Comparison of ENCODE assay signal across 21 mouse cellular contexts in genomic region chr3:51131341-51131740, GRCm38 (mm10).
A peak's percentile ranks its signal among the peaks of the same experiment; 100 is the strongest.
DNase-seq lines count a peak whose midpoint lies in the region; ATAC-seq and TF ChIP-seq lines count a peak whose summit lies in the region.
"Had no signal": no experiment of that assay in that cellular context is flagged by ENCODE, and none has a peak within 500 bp of the region (broad histone marks: within the 10 kb centered on the region; RNA-seq: fewer than 3 reads in every experiment).

No protein-coding gene starts in this region.

- no peaks in the 10 kb centered on the region for H3K36me3 ChIP-seq in thymus, adult 2 months (ENCODE audit: control insufficient read depth, insufficient read depth, low read length)
- no peaks in the 10 kb centered on the region for H3K36me3 ChIP-seq in CH12.LX (replicated peaks in 1 of 2; ENCODE audit: control insufficient read depth in 1 of 2, insufficient read depth in 1 of 2, low read length in 1 of 2)
- no peaks in the 10 kb centered on the region for H3K36me3 ChIP-seq in neural tube, embryonic 15.5 days
- no peaks in the 10 kb centered on the region for H3K36me3 ChIP-seq in hindbrain, embryonic 14.5 days (replicated peaks; ENCODE audit: control insufficient read depth, insufficient read depth)
- H3K36me3 ChIP-seq: embryonic facial prominence, embryonic 12.5 days; embryonic facial prominence, embryonic 15.5 days; hindbrain, embryonic 12.5 days had no signal

- no peak overlapping the region for H3K4me2 ChIP-seq in CH12.LX (ENCODE audit: insufficient read depth, low read depth, poor library complexity, severe bottlenecking)
- H3K4me2 ChIP-seq in neural tube, embryonic 15.5 days, result no peak overlapping the region
- no peak overlapping the region for H3K4me2 ChIP-seq in hindbrain, embryonic 14.5 days (replicated peaks)
- H3K4me2 ChIP-seq: embryonic facial prominence, embryonic 12.5 days; embryonic facial prominence, embryonic 15.5 days; heart, embryonic 11.5 days; hindbrain, embryonic 12.5 days had no signal

- peaks cover 17% of the 10 kb centered on the region for H3K4me1 ChIP-seq in thymus, adult 2 months (replicated peaks; ENCODE audit: control insufficient read depth, insufficient read depth, low read length)
- H3K4me1 ChIP-seq in CH12.LX (ENCODE audit: control insufficient read depth in 1 of 2, insufficient read depth in 2 of 2), result peaks cover 7 to 28% of the 10 kb centered on the region in 2 experiments
- H3K4me1 ChIP-seq in neural tube, embryonic 15.5 days, result no peaks in the 10 kb centered on the region
- no peaks in the 10 kb centered on the region for H3K4me1 ChIP-seq in hindbrain, embryonic 14.5 days (replicated peaks; ENCODE audit: control insufficient read depth, insufficient read depth, low read length)
- H3K4me1 ChIP-seq: embryonic facial prominence, embryonic 15.5 days; hindbrain, embryonic 12.5 days had no signal

- no peak overlapping the region for H3K27ac ChIP-seq in thymus, adult 2 months (ENCODE audit: control insufficient read depth, insufficient read depth, low read length)
- H3K27ac ChIP-seq in CH12.LX (ENCODE audit: insufficient read depth, low read depth), result no peak overlapping the region
- H3K27ac ChIP-seq in neural tube, embryonic 15.5 days (replicated peaks), result no peak overlapping the region
- no peak overlapping the region for H3K27ac ChIP-seq in hindbrain, embryonic 14.5 days
- H3K27ac ChIP-seq: embryonic facial prominence, embryonic 12.5 days; embryonic facial prominence, embryonic 15.5 days; gastrocnemius, adult 2 months; hindbrain, embryonic 12.5 days had no signal

- H3K4me3 ChIP-seq in thymus, adult 2 months (ENCODE audit: control insufficient read depth, insufficient read depth, low read length), result no peak overlapping the region
- H3K4me3 ChIP-seq in CH12.LX (replicated peaks in 1 of 3; ENCODE audit: low read depth in 2 of 3, low read length in 2 of 3, poor library complexity in 1 of 3), result no peak overlapping the region
- no peak overlapping the region for H3K4me3 ChIP-seq in neural tube, embryonic 15.5 days (replicated peaks)
- H3K4me3 ChIP-seq in hindbrain, embryonic 14.5 days (replicated peaks; ENCODE audit: low read length), result no peak overlapping the region
- H3K4me3 ChIP-seq: embryonic facial prominence, embryonic 12.5 days; embryonic facial prominence, embryonic 15.5 days; gastrocnemius, adult 2 months; hindbrain, embryonic 12.5 days had no signal

- no peaks in the 10 kb centered on the region for H3K9me3 ChIP-seq in CH12.LX (replicated peaks; ENCODE audit: low read length)
- H3K9me3 ChIP-seq in neural tube, embryonic 15.5 days (replicated peaks), result no peaks in the 10 kb centered on the region
- no peaks in the 10 kb centered on the region for H3K9me3 ChIP-seq in hindbrain, embryonic 14.5 days (ENCODE audit: control insufficient read depth, low read length)
- H3K9me3 ChIP-seq: embryonic facial prominence, embryonic 12.5 days; embryonic facial prominence, embryonic 15.5 days; hindbrain, embryonic 12.5 days had no signal

- no peak for TF ChIP-seq POLR2A in thymus, adult 2 months (IDR thresholded peaks at IDR 0.05; ENCODE audit: control insufficient read depth, extremely low read depth, insufficient read depth, low read length, poor library complexity)
- TF ChIP-seq POLR2A in CH12.LX (IDR thresholded peaks at IDR 0.05; ENCODE audit: low read depth, low read length), result no peak

- TF ChIP-seq RAD21 in CH12.LX (IDR thresholded peaks at IDR 0.05; ENCODE audit: low read depth, low read length), result no peak

- no peak for TF ChIP-seq CTCF in thymus, adult 2 months (IDR thresholded peaks at IDR 0.05; ENCODE audit: borderline replicate concordance, control insufficient read depth, extremely low read depth, insufficient read depth, low read length, poor library complexity)
- TF ChIP-seq CTCF in CH12.LX (conservative IDR thresholded peaks at IDR 0.05 in 1 of 2, IDR thresholded peaks at IDR 0.05 in 1 of 2; ENCODE audit: low read depth in 2 of 2, low read length in 2 of 2), result no peak

- in situ Hi-C loops in CH12.LX (cut with MboI; ENCODE audit: low pct_ligation_motif_present, low pct_unique_long_range_greater_than_20kb, low sequenced_read_pairs), result loop anchor here (25.0 kb wide), 1 partner anchor 819 kb away; no protein-coding TSS in a partner anchor

- no peaks in the 10 kb centered on the region for H3K79me2 ChIP-seq in CH12.LX (replicated peaks; ENCODE audit: control insufficient read depth, extremely low read depth, insufficient read depth, poor library complexity, severe bottlenecking)

- dilution Hi-C loops in CH12.LX (cut with MboI; ENCODE audit: extremely low pct_ligation_motif_present, extremely low pct_unique_long_range_greater_than_20kb, low sequenced_read_pairs), result no loop called here

- H3K27me3 ChIP-seq in thymus, adult 2 months (ENCODE audit: control insufficient read depth, insufficient read depth, low read length), result no peaks in the 10 kb centered on the region
- H3K27me3 ChIP-seq in CH12.LX (replicated peaks), result no peaks in the 10 kb centered on the region
- H3K27me3 ChIP-seq in neural tube, embryonic 15.5 days (replicated peaks), result no peaks in the 10 kb centered on the region
- no peaks in the 10 kb centered on the region for H3K27me3 ChIP-seq in hindbrain, embryonic 14.5 days (ENCODE audit: control insufficient read depth, insufficient read depth, low read length)
- H3K27me3 ChIP-seq: embryonic facial prominence, embryonic 12.5 days; embryonic facial prominence, embryonic 15.5 days; hindbrain, embryonic 12.5 days had no signal

- 8% methylated on average over 3 of the region's 3 CpGs for WGBS in thymus, adult 2 months
- WGBS in neural tube, embryonic 15.5 days, result 68% methylated on average over 3 of the region's 3 CpGs
- WGBS in hindbrain, embryonic 14.5 days, result 74% methylated on average over 3 of the region's 3 CpGs

- no peak for TF ChIP-seq EP300 in CH12.LX (IDR thresholded peaks at IDR 0.05; ENCODE audit: low read length)

- H3K9ac ChIP-seq in CH12.LX (ENCODE audit: insufficient read depth, low read depth), result no peak overlapping the region
- H3K9ac ChIP-seq in neural tube, embryonic 15.5 days (replicated peaks), result no peak overlapping the region
- no peak overlapping the region for H3K9ac ChIP-seq in hindbrain, embryonic 14.5 days
- H3K9ac ChIP-seq: embryonic facial prominence, embryonic 12.5 days; embryonic facial prominence, embryonic 15.5 days; forebrain, postnatal 0 days; hindbrain, embryonic 12.5 days had no signal

- no peak for ATAC-seq in neural tube, embryonic 15.5 days (ENCODE audit: low FRiP score)
- no peak for ATAC-seq in hindbrain, embryonic 14.5 days (ENCODE audit: low FRiP score)
- ATAC-seq: forebrain, embryonic 14.5 days; forebrain, postnatal 0 days; hindbrain, embryonic 16.5 days had no signal

- DNase-seq in thymus, postnatal 0 days (ENCODE audit: low spot score), result peak; percentile 15
- no peak for DNase-seq in thymus, adult 2 months
- peak; percentile 8 for DNase-seq in CH12.LX (ENCODE audit: extremely low read depth)
- peak; percentile 48 for DNase-seq in lung, postnatal 25 days (ENCODE audit: low spot score)
- DNase-seq in hindbrain, embryonic 14.5 days (ENCODE audit: low spot score), result no peak
- no peak for DNase-seq in natural killer cell, adult 2 months (ENCODE audit: low spot score in 2 of 2)
- DNase-seq: cerebellum, adult 11 months; cerebellum, adult 2 months; cerebellum, adult 9-11 months; cerebellum, postnatal 25 days; forebrain, postnatal 0 days; gastrocnemius, adult 2 months; gastrocnemius, postnatal 14 days; heart, adult 11 months had no signal

TF ChIP-seq in CH12.LX, 34 proteins besides CTCF, POLR2A, EP300 and RAD21:
- no peak for TF ChIP-seq KAT2A (IDR thresholded peaks at IDR 0.05; ENCODE audit: insufficient replicate concordance, low read length)
- TF ChIP-seq MAX (IDR thresholded peaks at IDR 0.05; ENCODE audit: low read length), result peak; percentile 51

Comparison
In these comparisons a context has a peak if more than half of its experiments do, and no peak if none do; other contexts are left out.
1. DNase-seq: peak in thymus, postnatal 0 days (single experiment), CH12.LX (single experiment) and lung, postnatal 25 days (single experiment); none in thymus, adult 2 months (single experiment), hindbrain, embryonic 14.5 days (single experiment) and natural killer cell, adult 2 months (0 of 2).